Mouse (Mus musculus): Measurements from ENCODE around the gene Dync1h1.
"Not testable (repeated sequence)": the region's sequence is repeated elsewhere in the genome, so short reads cannot be mapped to it uniquely, and the experiment has no call there.

Dync1h1 gene

GRCm38 (mm10) chr12:110606676-110607075 is 5.4 kb downstream of the Dync1h1 start:
- DNase-seq (ENCODE audit: low spot score), result no peak

- no peak for DNase-seq (ENCODE audit: low spot score)
These were observed 7.4 kb downstream of the Dync1h1 start for GRCm38 (mm10) chr12:110608460-110609152.

- DNase-seq (ENCODE audit: low spot score), result no peak
These were observed 7.9 kb downstream of the Dync1h1 start for GRCm38 (mm10) chr12:110609153-110609497.

- DNase-seq (ENCODE audit: low spot score), result no peak
These were observed 9.5 kb downstream of the Dync1h1 start for GRCm38 (mm10) chr12:110610713-110611112.

- no peak for DNase-seq (ENCODE audit: low spot score)
These were observed 28.8 kb downstream of the Dync1h1 start for GRCm38 (mm10) chr12:110630056-110630455.

- DNase-seq (ENCODE audit: low spot score), result no peak
These were observed 35.0 kb downstream of the Dync1h1 start for GRCm38 (mm10) chr12:110636293-110636692.

- no peak for DNase-seq (ENCODE audit: low spot score)
These were observed 36.4 kb downstream of the Dync1h1 start for GRCm38 (mm10) chr12:110637507-110638114.

GRCm38 (mm10) chr12:110650241-110650641 is 49.0 kb downstream of the Dync1h1 start:
- no peak for DNase-seq (ENCODE audit: low spot score)

GRCm38 (mm10) chr12:110651464-110651863 is 50.2 kb downstream of the Dync1h1 start:
- DNase-seq (ENCODE audit: low spot score), result no peak

GRCm38 (mm10) chr12:110661746-110662145 is 60.5 kb downstream of the Dync1h1 start:
- no peak for DNase-seq (ENCODE audit: low spot score)

- DNase-seq (ENCODE audit: low spot score), result no peak
These were observed 66.3 kb downstream of the Dync1h1 start for GRCm38 (mm10) chr12:110667466-110668077.

GRCm38 (mm10) chr12:110674243-110674642 is 73.0 kb downstream of the Dync1h1 start:
- DNase-seq (ENCODE audit: low spot score), result no peak

- DNase-seq (ENCODE audit: low spot score), result no peak
These were observed 79.9 kb downstream of the Dync1h1 start for GRCm38 (mm10) chr12:110681191-110681590.

GRCm38 (mm10) chr12:110681878-110682277 is 80.6 kb downstream of the Dync1h1 start:
- no peak for DNase-seq (ENCODE audit: low spot score)

GRCm38 (mm10) chr12:110682561-110683299 is 81.5 kb downstream of the Dync1h1 start, which contains the start of gene 1700001K19Rik:
TSS of gene 1700001K19Rik (minus strand) at chr12:110682619.
- no peak for DNase-seq (ENCODE audit: low spot score)

GRCm38 (mm10) chr12:110683580-110683979 is 82.3 kb downstream of the Dync1h1 start:
- DNase-seq (ENCODE audit: low spot score), result no peak

- DNase-seq (ENCODE audit: low spot score), result no peak
These were observed 86.9 kb downstream of the Dync1h1 start for GRCm38 (mm10) chr12:110687894-110688734.

- DNase-seq (ENCODE audit: low spot score), result not testable (repeated sequence)
These were observed 87.7 kb downstream of the Dync1h1 start for GRCm38 (mm10) chr12:110688921-110689320.

GRCm38 (mm10) chr12:110689919-110690643 is 88.8 kb downstream of the Dync1h1 start:
- no peak for DNase-seq (ENCODE audit: low spot score)

GRCm38 (mm10) chr12:110693378-110693777 is 92.1 kb downstream of the Dync1h1 start:
- not testable (repeated sequence) for DNase-seq (ENCODE audit: low spot score)

GRCm38 (mm10) chr12:110695676-110696171 is 94.5 kb downstream of the Dync1h1 start:
- no peak for DNase-seq (ENCODE audit: low spot score)

Measured in urinary bladder, postnatal 10 days (tissue).